18 mouse cellular contexts compared by ENCODE assay signal in the genomic region with DNA sequence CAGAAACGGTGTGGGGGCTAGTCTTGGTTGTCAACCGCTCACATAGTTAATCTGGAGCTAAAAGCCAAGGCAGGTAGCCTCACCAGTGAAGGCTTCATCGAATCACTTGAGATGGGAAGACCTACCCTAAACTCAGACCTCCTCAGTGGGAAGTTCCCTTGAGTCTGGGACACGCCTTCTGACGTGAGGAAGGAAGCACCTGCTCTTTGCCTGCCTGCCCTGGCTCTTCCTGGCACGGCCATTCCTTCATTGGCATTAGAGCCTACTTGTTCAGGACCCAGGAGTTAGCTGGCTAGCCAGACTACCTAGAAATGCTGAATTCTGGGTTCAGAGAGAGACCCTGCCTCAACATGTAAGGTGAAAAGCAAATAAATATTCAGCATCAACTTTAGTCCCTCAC.
"Had no signal": no experiment of that assay in that cellular context is flagged by ENCODE, and none has a peak within 500 bp of the region (broad histone marks: within the 10 kb centered on the region; RNA-seq: fewer than 3 reads in every experiment).

No protein-coding gene starts in this region.

- ATAC-seq: liver, postnatal 0 days; lung, postnatal 0 days; midbrain, embryonic 15.5 days had no signal

- H3K27ac ChIP-seq: liver, embryonic 15.5 days; lung, embryonic 15.5 days; macrophage; midbrain, embryonic 10.5 days; midbrain, embryonic 12.5 days; midbrain, embryonic 15.5 days; neural tube, embryonic 12.5 days; stomach, embryonic 15.5 days; stomach, postnatal 0 days had no signal

- H3K4me3 ChIP-seq: liver, embryonic 15.5 days; lung, embryonic 15.5 days; midbrain, embryonic 10.5 days; midbrain, embryonic 12.5 days; midbrain, embryonic 15.5 days; neural tube, embryonic 12.5 days; stomach, embryonic 15.5 days had no signal

- H3K36me3 ChIP-seq: liver, embryonic 15.5 days; lung, embryonic 15.5 days; midbrain, embryonic 12.5 days; midbrain, embryonic 15.5 days; neural tube, embryonic 12.5 days had no signal

- H3K4me1 ChIP-seq: liver, embryonic 15.5 days; stomach, embryonic 15.5 days had no signal

- H3K27me3 ChIP-seq: liver, embryonic 15.5 days; lung, embryonic 15.5 days; midbrain, embryonic 12.5 days; midbrain, embryonic 15.5 days; neural tube, embryonic 12.5 days; stomach, embryonic 15.5 days had no signal

- DNase-seq: liver, postnatal 0 days; lung, adult 2 months; lung, postnatal 14 days; lung, postnatal 36 days; right cerebral cortex, postnatal 14 days; thymus, adult 2 months; thymus, postnatal 25 days; thymus, postnatal 4 days had no signal

- H3K9ac ChIP-seq: liver, embryonic 15.5 days; liver, postnatal 0 days; lung, embryonic 15.5 days; midbrain, embryonic 12.5 days; midbrain, embryonic 15.5 days; neural tube, embryonic 12.5 days; stomach, embryonic 15.5 days had no signal

- H3K9me3 ChIP-seq: liver, embryonic 15.5 days; lung, embryonic 15.5 days; midbrain, embryonic 10.5 days; midbrain, embryonic 12.5 days; midbrain, embryonic 15.5 days; stomach, embryonic 15.5 days had no signal

- H3K4me2 ChIP-seq: liver, embryonic 15.5 days; lung, embryonic 15.5 days; midbrain, embryonic 12.5 days; midbrain, embryonic 15.5 days; neural tube, embryonic 12.5 days; stomach, embryonic 15.5 days had no signal
